Mouse (Mus musculus): ENCODE data around the gene Spata45.

DNA sequence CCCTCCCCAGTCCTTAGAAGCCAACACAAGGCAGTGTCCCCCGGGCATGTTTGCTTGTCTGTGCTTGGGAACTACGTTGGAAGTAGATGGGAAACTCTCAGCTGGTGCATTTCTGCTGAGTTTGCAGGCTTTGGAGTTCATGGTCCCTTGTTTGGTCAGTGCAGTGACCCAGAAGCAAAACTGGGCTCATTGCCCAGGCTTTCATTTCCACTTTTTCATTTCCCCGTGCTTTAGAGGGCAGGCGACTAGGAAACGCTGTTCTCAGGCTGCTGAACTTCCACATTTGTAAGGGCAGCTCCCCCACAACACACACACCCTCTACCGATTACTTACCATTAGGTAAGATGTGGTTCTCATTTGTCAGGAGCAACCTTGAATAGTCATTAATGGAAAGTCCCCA is 36.6 kb downstream of the Spata45 start:
- TF ChIP-seq CTCF (IDR thresholded peaks at IDR 0.05; ENCODE audit: borderline replicate concordance, insufficient read depth, low read depth, low read length) (no peak), POLR2A (IDR thresholded peaks at IDR 0.05; ENCODE audit: borderline replicate concordance, insufficient read depth, low read length) (no peak)
